Mouse (Mus musculus) kidney, postnatal 25 days (tissue): Measurements from ENCODE around the gene Skil.

ENCODE experiments used
- DNase-seq, 2 experiments: peaks; one replicate each; pipeline ENCODE4 v3.0.0; 2021; ENCODE audit warnings: mixed read lengths in 2 of 2

The Skil gene

GRCm38 (mm10) chr3:31085000-31085399, 9.9 kb upstream of the Skil start:
- no peak for DNase-seq

GRCm38 (mm10) chr3:31088789-31089775, 5.8 kb upstream of the Skil start:
- DNase-seq: no peak

- DNase-seq: no peak
These were observed 4.9 kb upstream of the Skil start for GRCm38 (mm10) chr3:31089956-31090355.

- peak in 1 of 2 experiments; percentile 47 for DNase-seq
These were observed 1.7 kb upstream of the Skil start for GRCm38 (mm10) chr3:31093196-31093595.

GRCm38 (mm10) chr3:31093627-31094351, 1.1 kb upstream of the Skil start:
- peak; percentile 67 to 91 for DNase-seq

GRCm38 (mm10) chr3:31095179-31095490, 277 bp downstream of the Skil start:
- DNase-seq: no peak

- peak; percentile 56 to 63 for DNase-seq
These were observed 765 bp downstream of the Skil start for GRCm38 (mm10) chr3:31095491-31096154.

- DNase-seq: no peak
These were observed 1.6 kb downstream of the Skil start for GRCm38 (mm10) chr3:31096155-31097101.

GRCm38 (mm10) chr3:31097102-31097720, 2.4 kb downstream of the Skil start:
- DNase-seq: peak in 1 of 2 experiments; percentile 1

GRCm38 (mm10) chr3:31097976-31098375, 3.1 kb downstream of the Skil start:
- no peak for DNase-seq

- DNase-seq: no peak
These were observed 3.7 kb downstream of the Skil start for GRCm38 (mm10) chr3:31098556-31098955.

- no peak for DNase-seq
These were observed 5.2 kb downstream of the Skil start for GRCm38 (mm10) chr3:31100026-31100425.

GRCm38 (mm10) chr3:31100802-31101201, 5.9 kb downstream of the Skil start:
- DNase-seq: no peak

- DNase-seq: no peak
These were observed 10.1 kb downstream of the Skil start for GRCm38 (mm10) chr3:31104936-31105335.

- no peak for DNase-seq
These were observed 11.7 kb downstream of the Skil start for GRCm38 (mm10) chr3:31106597-31106996.

GRCm38 (mm10) chr3:31107674-31108073, 12.8 kb downstream of the Skil start:
- DNase-seq: no peak

- DNase-seq: no peak
These were observed 14.2 kb downstream of the Skil start for GRCm38 (mm10) chr3:31109108-31109507.

- DNase-seq: no peak
These were observed 28.2 kb downstream of the Skil start for GRCm38 (mm10) chr3:31123098-31123497.

- DNase-seq: no peak
These were observed 31.4 kb downstream of the Skil start for GRCm38 (mm10) chr3:31126303-31126702.

GRCm38 (mm10) chr3:31126848-31127247, 32.0 kb downstream of the Skil start:
- DNase-seq: peak; percentile 30 to 62

- no peak for DNase-seq
These were observed 34.9 kb downstream of the Skil start for GRCm38 (mm10) chr3:31129766-31130165.

- DNase-seq: no peak
These were observed 38.8 kb downstream of the Skil start for GRCm38 (mm10) chr3:31133664-31134063.
